In the genomic region with DNA sequence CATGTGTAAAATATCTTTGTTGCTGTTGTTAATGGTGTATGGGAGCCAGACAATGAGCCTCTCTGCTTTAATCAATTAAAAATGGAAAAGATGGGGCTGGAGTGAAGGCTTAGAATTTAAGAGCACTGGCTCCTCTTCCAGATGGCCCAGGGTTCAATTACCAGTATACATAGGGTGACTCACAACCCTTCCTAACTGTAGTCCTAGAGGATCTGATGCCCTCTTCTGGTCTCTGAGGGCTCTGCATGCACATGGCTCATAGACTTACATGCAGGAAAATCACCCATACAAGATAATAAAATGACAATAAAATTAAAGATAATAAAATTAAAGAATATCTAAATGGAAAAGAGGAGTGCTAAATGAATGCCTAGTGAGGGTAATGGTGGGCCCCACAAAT, we compare ENCODE assay signal across 13 mouse cellular contexts. TPM values are rescaled to one million over a fixed set of nuclear protein-coding genes. Genes with fewer than 3 reads are reported as not detected.
DNase-seq lines count a peak whose midpoint lies in the region; ATAC-seq and TF ChIP-seq lines count a peak whose summit lies in the region.
"Had no signal": no experiment of that assay in that cellular context is flagged by ENCODE, and none has a peak within 500 bp of the region (broad histone marks: within the 10 kb centered on the region; RNA-seq: fewer than 3 reads in every experiment).

No protein-coding gene starts in this region.

- no peak overlapping the region for H3K4me3 ChIP-seq in heart, adult 2 months
- H3K4me3 ChIP-seq in midbrain, postnatal 0 days (ENCODE audit: low read depth, low read length): no peak overlapping the region
- no peak overlapping the region for H3K4me3 ChIP-seq in midbrain, embryonic 10.5 days
- H3K4me3 ChIP-seq: hindbrain, embryonic 10.5 days; megakaryocyte, embryonic 14.5 days; neural tube, embryonic 15.5 days had no signal

- TF ChIP-seq POLR2A in heart, adult 2 months (IDR thresholded peaks at IDR 0.05; ENCODE audit: insufficient read depth, low read depth, low read length): no peak

- H3K9me3 ChIP-seq in midbrain, postnatal 0 days (ENCODE audit: low read length): no peaks in the 10 kb centered on the region
- no peaks in the 10 kb centered on the region for H3K9me3 ChIP-seq in midbrain, embryonic 10.5 days (replicated peaks)
- H3K9me3 ChIP-seq: hindbrain, embryonic 10.5 days; neural tube, embryonic 15.5 days had no signal

- H3K36me3 ChIP-seq in heart, adult 2 months (ENCODE audit: control insufficient read depth, insufficient read depth, low read length): no peaks in the 10 kb centered on the region
- H3K36me3 ChIP-seq in midbrain, postnatal 0 days (ENCODE audit: insufficient read depth, low read length): peaks cover 11% of the 10 kb centered on the region
- peaks cover 28% of the 10 kb centered on the region for H3K36me3 ChIP-seq in midbrain, embryonic 10.5 days

- no peak overlapping the region for H3K4me2 ChIP-seq in midbrain, postnatal 0 days (ENCODE audit: low read depth, low read length, poor library complexity, severe bottlenecking)
- H3K4me2 ChIP-seq: neural tube, embryonic 15.5 days had no signal

- intact Hi-C loops in heart, adult 2 months (cut with DNase I): no loop called here
- intact Hi-C loops in heart, postnatal 14 days (cut with DNase I): no loop called here
- intact Hi-C loops in gastrocnemius, postnatal 14 days (cut with DNase I; ENCODE audit: low total_unique reads): no loop called here

- no peak overlapping the region for H3K9ac ChIP-seq in heart, adult 2 months (ENCODE audit: low read depth, low read length)
- H3K9ac ChIP-seq in midbrain, postnatal 0 days (replicated peaks; ENCODE audit: low read length, poor library complexity, severe bottlenecking): no peak overlapping the region
- H3K9ac ChIP-seq: neural tube, embryonic 15.5 days had no signal

- TF ChIP-seq CTCF in heart, adult 2 months (IDR thresholded peaks at IDR 0.05): peak; percentile 29; the same call in 1 of the 2 replicates
- TF ChIP-seq CTCF in midbrain, postnatal 0 days (IDR thresholded peaks at IDR 0.05): peak; percentile 61

- no peak overlapping the region for H3K27ac ChIP-seq in heart, adult 2 months
- no peak overlapping the region for H3K27ac ChIP-seq in midbrain, postnatal 0 days (ENCODE audit: low read depth, low read length)
- H3K27ac ChIP-seq in midbrain, embryonic 10.5 days (replicated peaks): no peak overlapping the region
- H3K27ac ChIP-seq: hindbrain, embryonic 10.5 days; neural tube, embryonic 15.5 days had no signal

- H3K4me1 ChIP-seq in heart, adult 2 months (ENCODE audit: control insufficient read depth, insufficient read depth, low read length): no peaks in the 10 kb centered on the region
- H3K4me1 ChIP-seq in midbrain, postnatal 0 days (ENCODE audit: insufficient read depth, low read length): no peaks in the 10 kb centered on the region
- H3K4me1 ChIP-seq in midbrain, embryonic 10.5 days: 0 out of 2 replicates have a peak, but pooled peaks cover 3% of the 10 kb centered on the region

- no peak for ATAC-seq in midbrain, postnatal 0 days (ENCODE audit: low FRiP score)

- no peaks in the 10 kb centered on the region for H3K27me3 ChIP-seq in heart, adult 2 months (ENCODE audit: control insufficient read depth, insufficient read depth, low read length)
- no peaks in the 10 kb centered on the region for H3K27me3 ChIP-seq in midbrain, postnatal 0 days (ENCODE audit: insufficient read depth, low read length)
- H3K27me3 ChIP-seq in midbrain, embryonic 10.5 days (ENCODE audit: low read depth, poor library complexity, severe bottlenecking): no peaks in the 10 kb centered on the region
- H3K27me3 ChIP-seq: megakaryocyte, embryonic 14.5 days; neural tube, embryonic 15.5 days had no signal

- H3K79me2 ChIP-seq in heart, adult 2 months (replicated peaks; ENCODE audit: control insufficient read depth, insufficient read depth, low read length): no peaks in the 10 kb centered on the region

- TF ChIP-seq EP300 in heart, adult 2 months (IDR thresholded peaks at IDR 0.05; ENCODE audit: insufficient read depth, low read depth, low read length): no peak

- DNase-seq in heart, adult 2 months: no peak
- DNase-seq in heart, postnatal 14 days: no peak
- no peak for DNase-seq in midbrain, postnatal 0 days (ENCODE audit: low spot score)
- DNase-seq in midbrain, embryonic 10.5 days (ENCODE audit: low spot score): no peak
- DNase-seq in R1 (ENCODE audit: low read depth, low spot score): peak; percentile 67
- peak; percentile 20 for DNase-seq in thymus, postnatal 25 days
- DNase-seq in gastrocnemius, postnatal 14 days: no peak
- DNase-seq in urinary bladder, postnatal 25 days (ENCODE audit: low spot score): no peak
- DNase-seq: cerebellum, adult 11 months; heart, adult 18-20 months had no signal

RNA-seq across cellular contexts. Expression of gene Lypd6b, which starts 11.8 kb away (rescaled TPM):
- total RNA-seq in heart, adult 2 months (2021): under 1 TPM in 1 of 2 experiments, not detected in 1; 0.10 TPM
- polyA plus RNA-seq in heart, adult 2 months (2012; rRNA removed): 0.25 TPM in 1 of 2 replicates, not detected in the other
- under 1 TPM; 0.12 to 0.29 TPM for total RNA-seq in heart, postnatal 14 days (2021)
- 18.6 and 22.5 TPM in 2 replicates for total RNA-seq in midbrain, postnatal 0 days (2014; rRNA removed)
- 28.1 and 31.1 TPM in 2 replicates for polyA plus RNA-seq in midbrain, postnatal 0 days (2015; fragmentation: Nextera tagmentation; extraction: Ambion mirVana)
- polyA plus RNA-seq in midbrain, embryonic 10.5 days (2016; fragmentation: Nextera tagmentation; extraction: Ambion mirVana): 0.53 and 0.93 TPM in 2 replicates
- total RNA-seq in gastrocnemius, postnatal 14 days (2021): not detected

Comparison
In these comparisons a context has a peak if more than half of its experiments do, and no peak if none do; other contexts are left out.
1. DNase-seq: peak in R1 (single experiment) and thymus, postnatal 25 days (single experiment); none in heart, adult 2 months (0 of 2), heart, postnatal 14 days (0 of 2), midbrain, postnatal 0 days (single experiment), midbrain, embryonic 10.5 days (single experiment), gastrocnemius, postnatal 14 days (single experiment) and urinary bladder, postnatal 25 days (single experiment).
2. RNA of gene Lypd6b, which starts 11.8 kb away (total RNA-seq): 18.6 to 22.5 TPM in midbrain, postnatal 0 days; 0.12 to 0.29 TPM in heart, postnatal 14 days, 0.10 TPM in heart, adult 2 months and not detected in gastrocnemius, postnatal 14 days; every median in the first group is over 10 times any median in the second.